Mouse (Mus musculus) kidney, embryonic 14.5 days (tissue): ENCODE data around the gene Asic3. TPM values are rescaled to one million over a fixed set of nuclear protein-coding genes. Genes with fewer than 3 reads are reported as not detected.

Experiments
- ATAC-seq: fragments of 200-750 bp; cut with Nextera tagmentation; 2 replicates; pipeline ENCODE4 v1.8.0; 2017; ENCODE audit warnings: moderate number of reproducible peaks, mild to moderate bottlenecking, moderate TSS enrichment, moderate library complexity; ENCODE audit not compliant: low FRiP score, low TSS enrichment
- H3K27ac ChIP-seq: fragments of 300-500 bp; sonication (generic); 2 replicates; pipeline ENCODE4 v1.5.1; 2014; ENCODE audit warnings: low read depth, mild to moderate bottlenecking, low read length, moderate library complexity, mixed read lengths
- H3K27me3 ChIP-seq: fragments of 300-500 bp; sonication (generic); 2 replicates; pipeline ENCODE4 v1.6.1; 2014; ENCODE audit warnings: mild to moderate bottlenecking, low read length; ENCODE audit not compliant: control insufficient read depth, insufficient read depth
- H3K36me3 ChIP-seq: fragments of 300-500 bp; sonication (generic); 2 replicates; pipeline ENCODE4 v1.6.1; 2014; ENCODE audit warnings: low read length, mixed read lengths; ENCODE audit not compliant: control insufficient read depth, insufficient read depth
- H3K4me1 ChIP-seq: fragments of 300-500 bp; sonication (generic); 2 replicates; pipeline ENCODE4 v1.6.1; 2014; ENCODE audit warnings: low read length, mixed read lengths; ENCODE audit not compliant: control insufficient read depth, insufficient read depth
- H3K4me2 ChIP-seq: fragments of 300-500 bp; sonication (generic); replicated peaks from 2 replicates; pipeline ENCODE4 v1.6.1; 2014; ENCODE audit warnings: low read depth, mild to moderate bottlenecking, low read length
- H3K4me3 ChIP-seq: fragments of 300-500 bp; sonication (generic); 2 replicates; pipeline ENCODE4 v1.5.1; 2014; ENCODE audit warnings: mild to moderate bottlenecking, low read length
- H3K9ac ChIP-seq: fragments of 300-500 bp; sonication (generic); 2 replicates; pipeline ENCODE4 v1.6.1; 2014; ENCODE audit warnings: low read depth, mild to moderate bottlenecking, low read length, moderate library complexity
- H3K9me3 ChIP-seq: fragments of 300-500 bp; sonication (generic); 2 replicates; pipeline ENCODE4 v1.6.1; 2016; ENCODE audit warnings: low read length; ENCODE audit not compliant: control insufficient read depth
- WGBS: fragments of 180-500 bp; shearing (Covaris S2); extraction: QIAGEN DNeasy Blood & Tissue Kit; methylation state at CpG from one replicate; pipeline ENCODE4 v1.1.7; 2014; 5-methylcytosine and 5-hydroxymethylcytosine counted together
- polyA plus RNA-seq: library from polyadenylated mRNA; unstranded; fragments of >200 nt; fragmentation: Nextera tagmentation; extraction: Ambion mirVana; gene quantifications from 2 replicates; pipeline ENCODE4 v1.2.1, GENCODE M21; 2014

Asic3 gene
- polyA plus RNA-seq, 1 experiment from 2014 or later: 0.60 TPM

GRCm38 (mm10) chr5:24405389-24405876 lies 7.8 kb upstream of the Asic3 start:
- no peaks in the 10 kb centered on the region for H3K27me3 ChIP-seq
- H3K4me3 ChIP-seq: no peak overlapping the region
- H3K9me3 ChIP-seq: no peaks in the 10 kb centered on the region
- ATAC-seq: no peak
- 57% methylated on average over 3 of the region's 3 CpGs for whole genome bisulfite sequencing
- H3K9ac ChIP-seq: no peak overlapping the region
- no peak overlapping the region for H3K27ac ChIP-seq
- no peaks in the 10 kb centered on the region for H3K4me1 ChIP-seq
- peaks cover 53% of the 10 kb centered on the region for H3K36me3 ChIP-seq
- no peak overlapping the region for H3K4me2 ChIP-seq

DNA sequence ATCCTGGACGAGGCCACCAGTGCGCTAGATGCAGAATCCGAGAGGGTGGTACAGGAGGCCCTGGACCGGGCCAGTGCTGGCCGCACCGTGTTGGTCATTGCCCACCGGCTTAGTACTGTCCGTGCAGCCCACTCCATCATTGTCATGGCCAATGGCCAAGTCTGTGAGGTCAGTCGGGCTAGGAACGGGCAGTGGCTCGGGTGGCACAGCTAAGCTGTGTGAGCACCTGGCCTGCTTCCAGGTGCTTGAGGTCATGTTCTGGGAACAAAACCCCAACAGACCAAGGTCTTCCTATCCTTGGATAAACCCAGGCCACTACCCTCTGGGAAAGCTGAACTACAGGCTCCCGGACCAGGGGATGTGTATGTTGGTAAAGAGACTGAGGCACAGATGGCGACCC lies 4.5 kb upstream of the Asic3 start:
- Histone ChIP-seq H3K27ac (no peak overlapping the region), H3K36me3 (peaks cover 28% of the 10 kb centered on the region), H3K9ac (no peak overlapping the region), H3K9me3 (no peaks in the 10 kb centered on the region), H3K4me2 (no peak overlapping the region), H3K4me3 (no peak overlapping the region), H3K27me3 (no peaks in the 10 kb centered on the region), H3K4me1 (peaks cover 10% of the 10 kb centered on the region)
- ATAC-seq: no peak
- WGBS: 96% methylated on average over 13 of the region's 13 CpGs

DNA sequence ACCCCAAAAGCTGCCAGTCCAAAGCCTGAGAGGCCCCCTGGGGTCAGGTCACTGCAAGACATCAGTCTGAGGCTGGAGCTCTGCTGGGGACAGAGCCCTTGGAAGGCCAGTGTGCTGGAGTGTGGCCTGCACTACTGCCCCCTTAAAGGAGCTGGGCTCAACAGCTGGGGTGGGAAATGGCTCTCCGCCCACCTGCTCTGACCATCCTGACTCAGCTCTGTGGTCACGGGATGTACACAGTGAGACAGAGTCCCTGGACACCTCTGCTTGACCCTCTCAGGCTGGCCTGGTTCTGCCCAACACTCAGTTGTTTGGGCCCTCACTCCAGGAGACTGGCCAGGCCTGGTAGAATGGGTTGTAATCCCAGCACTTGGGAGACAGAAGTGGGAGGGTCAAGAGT lies 3.7 kb upstream of the Asic3 start:
- 88% methylated on average over 2 of the region's 2 CpGs for WGBS
- no peak for ATAC-seq
- H3K27ac ChIP-seq: no peak overlapping the region
- H3K36me3 ChIP-seq: peaks cover 24% of the 10 kb centered on the region
- H3K4me1 ChIP-seq: peaks cover 14% of the 10 kb centered on the region
- no peak overlapping the region for H3K9ac ChIP-seq
- H3K4me2 ChIP-seq: no peak overlapping the region
- no peaks in the 10 kb centered on the region for H3K27me3 ChIP-seq
- no peaks in the 10 kb centered on the region for H3K9me3 ChIP-seq
- H3K4me3 ChIP-seq: no peak overlapping the region

DNA sequence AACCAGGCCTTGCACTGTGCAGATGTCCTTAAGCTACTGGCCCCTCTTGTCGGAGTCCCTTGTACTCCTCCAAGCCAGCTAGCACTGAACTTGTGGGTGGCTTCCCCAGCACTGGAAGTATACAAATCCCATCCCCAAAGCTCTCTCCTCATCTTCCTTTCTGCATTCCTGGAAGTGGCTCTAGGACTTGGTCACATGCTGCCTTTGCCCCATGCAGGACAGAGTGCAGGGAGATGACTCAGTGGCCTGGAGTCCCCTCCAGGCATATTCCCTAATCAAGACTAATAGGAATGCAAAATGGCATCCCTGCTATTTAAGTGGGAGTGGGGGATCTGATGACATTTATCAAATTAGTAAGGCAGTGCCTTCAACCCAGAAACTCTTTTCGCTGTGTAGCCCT lies 1.1 kb upstream of the Asic3 start:
- no peak overlapping the region for H3K4me2 ChIP-seq

DNA sequence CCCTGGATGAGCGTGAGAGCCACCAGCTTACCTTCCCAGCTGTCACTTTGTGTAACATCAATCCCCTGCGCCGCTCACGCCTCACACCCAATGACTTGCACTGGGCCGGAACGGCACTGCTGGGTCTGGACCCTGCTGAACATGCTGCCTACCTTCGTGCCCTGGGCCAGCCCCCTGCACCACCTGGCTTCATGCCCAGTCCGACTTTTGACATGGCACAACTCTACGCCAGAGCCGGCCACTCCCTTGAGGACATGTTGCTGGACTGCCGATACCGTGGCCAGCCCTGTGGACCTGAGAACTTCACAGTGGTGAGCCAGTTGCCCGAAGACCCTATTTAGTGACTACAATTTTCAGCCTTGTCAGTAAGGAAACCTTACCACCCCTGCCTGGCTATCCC lies 746 bp downstream of the Asic3 start:
- no peaks in the 10 kb centered on the region for H3K27me3 ChIP-seq
- no peaks in the 10 kb centered on the region for H3K9me3 ChIP-seq
- H3K27ac ChIP-seq: no peak overlapping the region
- H3K4me1 ChIP-seq: peaks cover 19% of the 10 kb centered on the region
- peaks cover 6% of the 10 kb centered on the region; the same call in 1 of the 2 replicates for H3K36me3 ChIP-seq
- H3K4me3 ChIP-seq: no peak overlapping the region
- H3K9ac ChIP-seq: no peak overlapping the region
- ATAC-seq: no peak; the same call in 1 of the 2 replicates
- 75% methylated on average over 13 of the region's 13 CpGs for WGBS
- peak overlapping the region; percentile 10; the same call in 1 of the 2 replicates for H3K4me2 ChIP-seq

More for the DNA sequence above, 1.1 kb upstream of the Asic3 start:
- peaks cover 15% of the 10 kb centered on the region for H3K36me3 ChIP-seq
- no peak overlapping the region for H3K27ac ChIP-seq
- H3K27me3 ChIP-seq: no peaks in the 10 kb centered on the region
- 85% methylated on average over 2 of the region's 2 CpGs for WGBS
- no peak overlapping the region for H3K9ac ChIP-seq
- H3K4me3 ChIP-seq: no peak overlapping the region
- H3K9me3 ChIP-seq: no peaks in the 10 kb centered on the region
- peaks cover 19% of the 10 kb centered on the region for H3K4me1 ChIP-seq
- no peak for ATAC-seq

DNA sequence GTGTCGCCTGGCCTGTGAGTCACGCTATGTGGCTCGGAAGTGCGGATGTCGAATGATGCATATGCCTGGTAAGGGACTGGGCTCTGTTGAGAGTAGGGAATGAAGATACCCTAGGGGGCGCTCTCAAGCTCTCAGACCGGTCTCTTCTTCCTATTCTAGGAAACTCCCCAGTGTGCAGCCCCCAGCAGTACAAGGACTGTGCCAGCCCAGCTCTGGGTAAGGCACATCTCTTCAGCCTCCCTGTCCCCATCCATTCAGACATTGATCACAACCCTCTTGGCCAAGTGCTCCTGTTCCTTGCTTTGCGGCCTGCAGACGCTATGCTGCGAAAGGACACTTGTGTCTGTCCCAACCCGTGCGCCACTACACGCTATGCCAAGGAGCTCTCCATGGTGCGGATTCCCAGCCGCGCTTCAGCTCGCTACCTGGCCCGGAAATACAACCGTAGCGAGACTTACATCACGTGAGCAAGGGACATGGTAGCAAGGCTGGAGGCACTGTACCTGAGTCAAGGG lies 3.1 kb downstream of the Asic3 start:
- Histone ChIP-seq H3K4me2 (no peak overlapping the region; the same call in 1 of the 2 replicates), H3K27ac (no peak overlapping the region), H3K36me3 (peaks cover 24% of the 10 kb centered on the region), H3K9ac (no peak overlapping the region), H3K9me3 (no peaks in the 10 kb centered on the region), H3K4me1 (peaks cover 19% of the 10 kb centered on the region), H3K4me3 (no peak overlapping the region), H3K27me3 (no peaks in the 10 kb centered on the region)
- ATAC-seq: peak; percentile 42
- WGBS: 3% methylated on average over 21 of the region's 21 CpGs

DNA sequence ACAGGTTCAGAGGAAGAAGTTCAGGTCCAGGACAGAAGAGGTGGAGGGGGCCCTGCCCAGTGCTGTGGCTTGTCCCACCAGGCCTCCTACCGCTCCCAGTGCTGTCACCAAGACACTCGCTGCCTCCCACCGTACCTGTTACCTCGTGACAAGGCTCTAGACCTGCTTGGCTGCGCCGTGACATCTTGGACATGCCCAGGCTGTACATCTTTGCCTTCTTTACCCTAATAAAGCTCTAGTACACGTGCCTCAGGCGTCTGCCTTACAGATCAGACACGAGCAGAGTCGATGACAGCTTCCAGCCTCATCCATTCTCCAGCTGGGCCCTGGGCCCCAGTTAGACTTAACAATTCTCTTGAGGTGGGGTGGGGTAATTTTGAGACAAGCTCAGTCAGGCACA lies 4.4 kb downstream of the Asic3 start:
- Histone ChIP-seq H3K9ac (no peak overlapping the region), H3K4me2 (no peak overlapping the region), H3K27me3 (no peaks in the 10 kb centered on the region), H3K27ac (no peak overlapping the region), H3K9me3 (no peaks in the 10 kb centered on the region), H3K4me3 (no peak overlapping the region), H3K36me3 (peaks cover 24% of the 10 kb centered on the region), H3K4me1 (peaks cover 21% of the 10 kb centered on the region)
- no peak for ATAC-seq
- 86% methylated on average over 10 of the region's 10 CpGs for WGBS

DNA sequence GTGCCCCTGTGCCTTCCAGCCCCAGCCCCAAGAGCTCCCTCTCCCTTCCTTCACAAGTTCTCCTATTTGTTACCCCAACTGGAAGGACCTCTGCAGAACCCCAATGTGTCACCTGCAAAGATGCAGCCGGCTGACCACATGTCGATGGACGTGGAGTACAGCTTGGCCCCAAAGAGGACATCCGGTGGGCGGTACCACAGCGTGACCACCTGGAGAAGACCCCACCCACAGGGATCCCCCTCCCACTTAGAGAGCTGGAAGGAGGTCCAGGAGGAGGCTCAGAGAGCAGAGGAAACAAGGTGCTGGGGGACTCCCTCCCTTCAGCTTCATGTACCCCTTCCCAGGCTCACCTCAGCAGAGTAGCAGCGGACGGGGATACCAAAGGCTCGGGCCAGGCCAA lies 7.2 kb downstream of the Asic3 start:
- Histone ChIP-seq H3K27ac (no peak overlapping the region), H3K9ac (no peak overlapping the region), H3K9me3 (no peaks in the 10 kb centered on the region), H3K4me2 (no peak overlapping the region), H3K4me3 (no peak overlapping the region), H3K36me3 (peaks cover 24% of the 10 kb centered on the region), H3K4me1 (peaks cover 10% of the 10 kb centered on the region), H3K27me3 (no peaks in the 10 kb centered on the region)
- no peak for ATAC-seq
- WGBS: 85% methylated on average over 9 of the region's 9 CpGs

GRCm38 (mm10) chr5:24423129-24424003 lies 10.2 kb downstream of the Asic3 start, which contains the start of the genes Cdk5 and Slc4a2:
Cdk5 (minus strand) TSS chr5:24423530.
Slc4a2 (plus strand) TSS chr5:24423837.
- under 1% methylated on average over 46 of the region's 46 CpGs for WGBS

More at GRCm38 (mm10) chr5:24423129-24424003, 10.2 kb downstream of the Asic3 start, which contains the start of the genes Cdk5 and Slc4a2:
- H3K27ac ChIP-seq: peak within 1 kb of the TSS; percentile 87
- no peaks in the 10 kb centered on the region for H3K27me3 ChIP-seq
- H3K4me3 ChIP-seq: peak within 1 kb of the TSS; percentile 63
- peak within 1 kb of the TSS; percentile 86 for H3K4me2 ChIP-seq
- H3K9me3 ChIP-seq: no peaks in the 10 kb centered on the region
- peak within 1 kb of the TSS; percentile 75 for H3K9ac ChIP-seq
- peak; percentile 91 for ATAC-seq
- peaks cover 24% of the 10 kb centered on the region for H3K36me3 ChIP-seq
- H3K4me1 ChIP-seq: peaks cover 30% of the 10 kb centered on the region
